Mouse (Mus musculus): ENCODE data around the gene Ube2q2. TPM values are rescaled to one million over a fixed set of nuclear protein-coding genes. Genes with fewer than 3 reads are reported as not detected.

Gene Ube2q2
- polyA plus RNA-seq, 1 experiment: 8.9 TPM

DNA sequence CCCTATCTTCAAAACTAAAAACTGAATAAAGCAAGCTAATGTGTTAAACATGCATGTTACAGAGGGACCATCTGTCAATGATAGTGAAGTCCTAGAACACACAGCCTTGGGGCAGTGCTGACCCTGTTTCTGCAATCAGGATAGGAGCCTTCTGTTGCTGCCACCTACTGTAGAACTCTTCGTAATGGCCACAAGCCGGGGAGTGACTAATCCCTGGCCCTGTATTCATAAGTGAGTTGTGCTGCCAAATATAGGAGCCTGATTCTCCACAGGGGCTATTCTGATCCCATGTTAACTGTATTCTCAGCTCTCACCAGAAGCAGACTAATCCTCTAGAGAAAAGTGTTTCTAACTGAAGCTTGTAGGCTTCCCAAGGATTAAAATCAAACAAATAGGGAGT, 50.7 kb downstream of the Ube2q2 start:
- Histone ChIP-seq H3K27me3 (ENCODE audit: control insufficient read depth, insufficient read depth, insufficient read length) (no peaks in the 10 kb centered on the region), H3ac (ENCODE audit: control insufficient read depth, insufficient read length) (no peak overlapping the region), H3K4me3 (no peak overlapping the region), H3K4me2 (ENCODE audit: low read depth) (no peak overlapping the region), H3K36me3 (ENCODE audit: control insufficient read depth, insufficient read depth) (peaks cover 3% of the 10 kb centered on the region), H3K79me2 (ENCODE audit: control insufficient read depth, insufficient read depth) (no peaks in the 10 kb centered on the region)
- TF ChIP-seq POLR2AphosphoS2 (IDR thresholded peaks at IDR 0.05; ENCODE audit: insufficient read length, low read depth): no peak

DNA sequence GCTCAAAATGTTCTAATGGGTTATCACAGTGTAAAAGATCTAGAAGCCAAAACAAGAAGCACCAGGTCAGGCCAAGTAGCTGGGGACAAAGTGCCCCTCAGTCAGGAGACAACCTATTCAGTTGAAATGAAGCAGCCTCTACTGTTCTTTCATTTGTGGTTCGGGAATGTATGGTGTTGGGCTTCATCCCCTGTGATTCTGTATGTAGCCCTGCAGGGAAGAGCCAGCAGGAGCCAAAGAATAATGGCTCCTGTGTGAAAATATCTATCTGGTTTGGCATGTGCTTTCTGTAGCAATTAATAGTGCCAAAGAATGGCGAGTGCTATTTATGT, 59.8 kb downstream of the Ube2q2 start:
- Histone ChIP-seq H3K27me3 (ENCODE audit: control insufficient read depth, insufficient read depth, insufficient read length) (no peaks in the 10 kb centered on the region), H3ac (ENCODE audit: control insufficient read depth, insufficient read length) (peak overlapping the region; percentile 46), H3K4me2 (ENCODE audit: low read depth) (peak overlapping the region; percentile 97), H3K36me3 (ENCODE audit: control insufficient read depth, insufficient read depth) (peaks cover 3% of the 10 kb centered on the region), H3K79me2 (ENCODE audit: control insufficient read depth, insufficient read depth) (peaks cover 22% of the 10 kb centered on the region), H3K4me3 (peak overlapping the region; percentile 61)
- TF ChIP-seq POLR2AphosphoS2 (IDR thresholded peaks at IDR 0.05; ENCODE audit: insufficient read length, low read depth) (no peak), MYOG (IDR thresholded peaks at IDR 0.05; ENCODE audit: control insufficient read depth in 1 of 3, insufficient read depth in 1 of 3, insufficient read length in 2 of 3, low read depth in 2 of 3) (no peak), SRF (IDR thresholded peaks at IDR 0.05; ENCODE audit: control insufficient read depth, insufficient read length, low read depth) (no peak), POLR2A (IDR thresholded peaks at IDR 0.05; ENCODE audit: insufficient read length, low read depth) (no peak), TCF12 (IDR thresholded peaks at IDR 0.05; ENCODE audit: insufficient read depth, poor library complexity, severe bottlenecking) (no peak)

DNA sequence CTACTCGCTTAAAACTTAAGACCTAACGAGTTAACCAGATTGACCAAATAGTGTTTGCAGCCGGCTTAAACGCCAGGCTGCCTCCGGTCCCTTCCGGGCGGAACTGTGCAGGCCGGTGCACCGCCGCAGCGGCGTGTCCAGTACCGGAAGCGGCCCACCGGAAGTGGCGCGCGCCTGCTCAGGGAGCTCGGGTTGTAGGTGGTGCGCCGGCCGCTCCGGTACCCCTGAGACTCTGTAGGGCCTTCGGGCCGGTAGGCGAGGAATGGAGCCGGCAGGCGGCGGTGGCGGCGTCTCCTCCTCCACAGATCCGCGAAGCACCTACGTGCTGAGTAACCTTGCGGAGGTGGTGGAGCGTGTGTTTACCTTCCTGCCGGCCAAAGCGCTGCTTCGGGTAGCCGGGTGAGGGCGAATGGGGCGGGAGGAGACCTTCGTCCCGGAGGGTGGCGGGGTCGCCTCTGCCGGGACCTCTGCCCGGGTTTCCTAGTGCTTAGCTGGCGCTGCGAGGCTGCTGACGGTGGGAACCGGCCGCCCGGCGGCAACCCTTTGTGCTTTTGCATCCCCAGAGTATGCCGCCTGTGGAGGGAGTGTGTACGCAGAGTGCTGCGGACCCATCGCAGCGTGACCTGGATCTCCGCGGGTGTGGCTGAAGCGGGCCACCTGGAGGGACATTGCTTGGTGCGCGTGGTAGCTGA, 60.3 kb downstream of the Ube2q2 start, which contains the start of gene Fbxo22:
Gene Fbxo22 (plus strand): TSS at position 136 of the 692 bp plus-strand sequence.
- peak within 1 kb of the TSS; percentile 61 for H3K4me3 ChIP-seq
- TF ChIP-seq MYOD1 (IDR thresholded peaks at IDR 0.05; ENCODE audit: control insufficient read depth in 1 of 3, insufficient read length in 2 of 3, low read depth in 2 of 3) (peak in 1 of 3 experiments; percentile 20), MAX (IDR thresholded peaks at IDR 0.05; ENCODE audit: low read depth) (no peak), POLR2A (IDR thresholded peaks at IDR 0.05; ENCODE audit: insufficient read length, low read depth) (peak; percentile 94), TCF3 (IDR thresholded peaks at IDR 0.05; ENCODE audit: insufficient read length, low read depth) (no peak), REST (IDR thresholded peaks at IDR 0.05; ENCODE audit: insufficient read depth, insufficient read length) (no peak), CEBPB (IDR thresholded peaks at IDR 0.05; ENCODE audit: insufficient read depth, poor library complexity, severe bottlenecking) (no peak), USF1 (IDR thresholded peaks at IDR 0.05; ENCODE audit: low read depth) (no peak), SRF (IDR thresholded peaks at IDR 0.05; ENCODE audit: control insufficient read depth, insufficient read length, low read depth) (no peak), E2F4 (IDR thresholded peaks at IDR 0.05; ENCODE audit: insufficient read depth) (no peak), MYOG (IDR thresholded peaks at IDR 0.05; ENCODE audit: control insufficient read depth in 1 of 3, insufficient read depth in 1 of 3, insufficient read length in 2 of 3, low read depth in 2 of 3) (peak in 1 of 3 experiments; percentile 31), POLR2AphosphoS2 (IDR thresholded peaks at IDR 0.05; ENCODE audit: insufficient read length, low read depth) (peak; percentile 98), TCF12 (IDR thresholded peaks at IDR 0.05; ENCODE audit: insufficient read depth, poor library complexity, severe bottlenecking) (no peak)

DNA sequence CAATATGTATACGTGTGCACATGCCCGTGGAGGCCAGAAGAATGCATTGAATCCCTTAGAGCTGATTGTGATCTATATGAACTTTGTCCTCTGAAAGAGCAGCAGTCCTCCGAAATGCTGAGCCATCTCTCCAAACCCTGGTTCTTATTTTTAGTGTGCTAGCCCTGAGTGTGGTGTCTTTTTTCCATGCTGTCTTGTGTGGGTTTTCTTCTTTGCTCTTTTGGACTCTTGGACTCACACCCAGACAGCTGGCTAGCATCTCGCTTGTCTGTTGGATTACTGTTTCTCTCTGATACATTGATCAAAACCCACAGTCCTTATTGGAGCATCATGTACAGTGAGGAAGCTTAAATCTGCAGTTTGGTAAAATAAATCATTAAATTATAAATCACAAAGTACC, 63.0 kb downstream of the Ube2q2 start:
- Histone ChIP-seq H3K36me3 (ENCODE audit: control insufficient read depth, insufficient read depth) (peaks cover 16% of the 10 kb centered on the region), H3K4me3 (no peak overlapping the region), H3K79me2 (ENCODE audit: control insufficient read depth, insufficient read depth) (peaks cover 22% of the 10 kb centered on the region), H3ac (ENCODE audit: control insufficient read depth, insufficient read length) (no peak overlapping the region), H3K27me3 (ENCODE audit: control insufficient read depth, insufficient read depth, insufficient read length) (no peaks in the 10 kb centered on the region), H3K4me2 (ENCODE audit: low read depth) (no peak overlapping the region)
- TF ChIP-seq CEBPB (IDR thresholded peaks at IDR 0.05; ENCODE audit: insufficient read depth, poor library complexity, severe bottlenecking) (no peak), USF1 (IDR thresholded peaks at IDR 0.05; ENCODE audit: low read depth) (no peak), MAX (IDR thresholded peaks at IDR 0.05; ENCODE audit: low read depth) (no peak), TCF12 (IDR thresholded peaks at IDR 0.05; ENCODE audit: insufficient read depth, poor library complexity, severe bottlenecking) (no peak), POLR2A (IDR thresholded peaks at IDR 0.05; ENCODE audit: insufficient read length, low read depth) (no peak), POLR2AphosphoS2 (IDR thresholded peaks at IDR 0.05; ENCODE audit: insufficient read length, low read depth) (no peak), MYOG (IDR thresholded peaks at IDR 0.05; ENCODE audit: control insufficient read depth in 1 of 3, insufficient read depth in 1 of 3, insufficient read length in 2 of 3, low read depth in 2 of 3) (no peak), REST (IDR thresholded peaks at IDR 0.05; ENCODE audit: insufficient read depth, insufficient read length) (no peak), MYOD1 (IDR thresholded peaks at IDR 0.05; ENCODE audit: control insufficient read depth in 1 of 3, insufficient read length in 2 of 3, low read depth in 2 of 3) (no peak), SRF (IDR thresholded peaks at IDR 0.05; ENCODE audit: control insufficient read depth, insufficient read length, low read depth) (no peak), TCF3 (IDR thresholded peaks at IDR 0.05; ENCODE audit: insufficient read length, low read depth) (no peak), E2F4 (IDR thresholded peaks at IDR 0.05; ENCODE audit: insufficient read depth) (no peak)

More for the DNA sequence above, 60.3 kb downstream of the Ube2q2 start, which contains the start of gene Fbxo22:
- Histone ChIP-seq H3K36me3 (ENCODE audit: control insufficient read depth, insufficient read depth) (peaks cover 4% of the 10 kb centered on the region), H3K79me2 (ENCODE audit: control insufficient read depth, insufficient read depth) (peaks cover 22% of the 10 kb centered on the region), H3ac (ENCODE audit: control insufficient read depth, insufficient read length) (peak within 1 kb of the TSS; percentile 46), H3K27me3 (ENCODE audit: control insufficient read depth, insufficient read depth, insufficient read length) (no peaks in the 10 kb centered on the region), H3K4me2 (ENCODE audit: low read depth) (peak within 1 kb of the TSS; percentile 97)

DNA sequence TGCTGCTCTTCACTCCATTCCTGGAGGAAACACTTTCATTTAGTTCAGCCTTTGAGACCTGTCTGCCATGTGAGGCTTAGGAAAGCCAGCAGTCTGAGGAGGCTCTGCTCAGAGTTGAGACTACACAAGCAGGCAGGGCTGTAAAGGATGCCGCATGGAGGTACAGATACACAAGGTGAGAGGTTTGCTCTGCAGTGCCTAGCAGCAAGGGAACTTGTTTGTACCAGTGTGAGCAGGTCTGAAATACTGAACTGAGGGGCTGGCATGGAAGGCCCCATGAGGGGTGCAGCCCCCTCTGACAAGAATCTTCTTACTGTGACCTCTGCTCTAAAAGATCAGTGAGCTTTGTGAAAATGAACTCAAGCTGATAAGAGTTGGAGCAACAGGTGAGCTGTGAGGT, 64.7 kb downstream of the Ube2q2 start:
- TF ChIP-seq MYOG (IDR thresholded peaks at IDR 0.05; ENCODE audit: control insufficient read depth in 1 of 3, insufficient read depth in 1 of 3, insufficient read length in 2 of 3, low read depth in 2 of 3) (no peak), E2F4 (IDR thresholded peaks at IDR 0.05; ENCODE audit: insufficient read depth) (no peak), CEBPB (IDR thresholded peaks at IDR 0.05; ENCODE audit: insufficient read depth, poor library complexity, severe bottlenecking) (no peak), MYOD1 (IDR thresholded peaks at IDR 0.05; ENCODE audit: control insufficient read depth in 1 of 3, insufficient read length in 2 of 3, low read depth in 2 of 3) (no peak), TCF12 (IDR thresholded peaks at IDR 0.05; ENCODE audit: insufficient read depth, poor library complexity, severe bottlenecking) (no peak), SRF (IDR thresholded peaks at IDR 0.05; ENCODE audit: control insufficient read depth, insufficient read length, low read depth) (no peak), REST (IDR thresholded peaks at IDR 0.05; ENCODE audit: insufficient read depth, insufficient read length) (no peak), POLR2AphosphoS2 (IDR thresholded peaks at IDR 0.05; ENCODE audit: insufficient read length, low read depth) (no peak), POLR2A (IDR thresholded peaks at IDR 0.05; ENCODE audit: insufficient read length, low read depth) (no peak), TCF3 (IDR thresholded peaks at IDR 0.05; ENCODE audit: insufficient read length, low read depth) (no peak), MAX (IDR thresholded peaks at IDR 0.05; ENCODE audit: low read depth) (no peak), USF1 (IDR thresholded peaks at IDR 0.05; ENCODE audit: low read depth) (no peak)
- Histone ChIP-seq H3K4me2 (ENCODE audit: low read depth) (no peak overlapping the region), H3K36me3 (ENCODE audit: control insufficient read depth, insufficient read depth) (peaks cover 25% of the 10 kb centered on the region), H3K27me3 (ENCODE audit: control insufficient read depth, insufficient read depth, insufficient read length) (no peaks in the 10 kb centered on the region), H3ac (ENCODE audit: control insufficient read depth, insufficient read length) (no peak overlapping the region), H3K79me2 (ENCODE audit: control insufficient read depth, insufficient read depth) (peaks cover 22% of the 10 kb centered on the region), H3K4me3 (no peak overlapping the region)
